Mouse (Mus musculus): ENCODE results near the gene Lrrc25.
A peak's percentile ranks its signal among the peaks of the same experiment; 100 is the strongest.

Lrrc25 gene

GRCm38 (mm10) chr8:70616645-70617044 lies 690 bp downstream of the Lrrc25 start:
- no peak for DNase-seq (ENCODE audit: low spot score)

GRCm38 (mm10) chr8:70617985-70618384 lies 2.0 kb downstream of the Lrrc25 start:
- no peak for DNase-seq (ENCODE audit: low spot score)

DNA sequence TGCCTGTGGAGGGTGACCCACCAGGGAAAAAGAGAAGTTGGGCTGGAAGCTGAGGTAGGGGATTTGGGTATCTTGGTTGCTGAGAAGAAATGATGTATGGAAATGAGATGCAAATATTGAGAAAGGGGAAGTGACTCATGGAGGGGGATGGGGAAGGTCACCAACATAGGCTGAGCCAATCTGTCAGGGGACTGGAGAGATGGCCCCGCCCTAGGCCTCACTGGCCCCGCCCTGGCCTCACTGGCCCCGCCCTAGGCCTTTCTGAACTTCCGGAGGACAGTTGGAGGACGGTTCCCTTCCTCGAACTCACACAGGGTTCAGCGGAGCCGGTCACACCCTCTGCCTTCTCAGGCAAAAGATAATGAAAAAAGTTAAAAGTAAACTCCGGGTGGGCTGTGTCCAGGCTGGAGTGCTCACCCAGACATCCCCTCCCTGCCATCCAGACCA lies 3.0 kb downstream of the Lrrc25 start:
- peak; percentile 81 for DNase-seq (ENCODE audit: low spot score)

GRCm38 (mm10) chr8:70622220-70622619 lies 6.3 kb downstream of the Lrrc25 start:
- peak; percentile 50 for DNase-seq (ENCODE audit: low spot score)

DNA sequence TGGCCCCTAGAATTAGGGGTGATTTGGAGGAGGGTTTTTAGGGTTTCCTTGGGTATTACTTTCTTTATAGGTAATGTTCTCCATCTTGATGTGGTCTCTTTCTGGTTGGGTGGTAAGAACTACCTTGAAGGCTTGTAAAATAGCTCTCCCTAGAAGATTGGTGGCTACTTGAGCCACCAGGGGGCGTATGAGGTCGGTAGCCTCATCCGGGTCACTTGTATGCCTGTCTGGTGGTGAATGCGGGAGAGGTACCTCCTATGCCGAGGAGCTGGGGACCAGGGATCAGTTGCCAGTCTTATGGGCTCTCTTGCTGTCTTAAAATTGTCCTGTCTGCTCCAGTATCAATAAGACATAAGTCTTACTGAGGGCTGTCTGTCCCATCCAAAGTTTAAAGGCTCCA lies 9.1 kb downstream of the Lrrc25 start:
- DNase-seq (ENCODE audit: low spot score), result no peak

DNA sequence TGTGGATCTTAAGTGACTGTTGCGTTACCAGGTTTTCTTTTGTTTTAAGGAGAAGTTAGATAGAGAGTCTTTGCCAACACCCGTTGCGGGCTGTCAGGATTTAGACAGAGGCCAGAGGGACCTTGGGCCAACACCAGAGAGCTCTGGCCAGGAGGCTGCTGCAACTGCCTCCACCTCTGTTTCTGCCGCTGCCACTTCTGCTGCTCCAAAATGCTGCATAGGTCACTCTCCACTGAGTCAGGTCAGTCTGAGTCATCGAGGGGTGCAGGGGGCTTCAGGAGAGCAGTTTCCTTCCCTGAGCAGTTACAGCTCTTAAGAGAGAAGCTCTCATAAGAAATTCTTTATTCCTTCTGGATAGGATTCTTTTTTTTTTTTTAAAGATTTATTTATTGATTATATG lies 11.1 kb downstream of the Lrrc25 start:
- no peak for DNase-seq (ENCODE audit: low spot score)

DNA sequence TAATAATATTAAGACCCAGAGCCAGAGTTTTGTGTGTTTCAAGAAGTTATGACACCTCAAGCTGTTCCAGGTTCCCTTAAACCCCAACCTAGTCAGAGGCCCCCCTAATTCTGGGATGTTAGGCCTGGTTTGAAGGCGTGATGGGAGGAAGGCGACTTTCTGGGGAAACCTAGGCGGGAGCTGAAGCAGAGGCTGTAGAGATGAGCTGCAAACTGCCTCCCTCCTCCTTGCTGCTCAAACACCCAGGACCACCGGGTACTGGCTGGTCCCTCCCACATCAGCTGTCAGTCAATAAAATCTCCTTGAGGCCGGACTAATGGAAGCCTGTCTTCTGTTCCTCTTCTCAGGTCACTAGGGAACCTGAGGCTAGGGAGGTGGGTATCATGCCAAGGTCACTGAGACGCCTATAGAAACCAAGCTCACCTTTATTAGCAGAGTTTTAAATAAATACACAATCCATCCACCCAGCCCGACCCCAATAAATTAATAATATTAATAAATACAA lies 13.1 kb downstream of the Lrrc25 start:
- no peak for DNase-seq (ENCODE audit: low spot score)

DNA sequence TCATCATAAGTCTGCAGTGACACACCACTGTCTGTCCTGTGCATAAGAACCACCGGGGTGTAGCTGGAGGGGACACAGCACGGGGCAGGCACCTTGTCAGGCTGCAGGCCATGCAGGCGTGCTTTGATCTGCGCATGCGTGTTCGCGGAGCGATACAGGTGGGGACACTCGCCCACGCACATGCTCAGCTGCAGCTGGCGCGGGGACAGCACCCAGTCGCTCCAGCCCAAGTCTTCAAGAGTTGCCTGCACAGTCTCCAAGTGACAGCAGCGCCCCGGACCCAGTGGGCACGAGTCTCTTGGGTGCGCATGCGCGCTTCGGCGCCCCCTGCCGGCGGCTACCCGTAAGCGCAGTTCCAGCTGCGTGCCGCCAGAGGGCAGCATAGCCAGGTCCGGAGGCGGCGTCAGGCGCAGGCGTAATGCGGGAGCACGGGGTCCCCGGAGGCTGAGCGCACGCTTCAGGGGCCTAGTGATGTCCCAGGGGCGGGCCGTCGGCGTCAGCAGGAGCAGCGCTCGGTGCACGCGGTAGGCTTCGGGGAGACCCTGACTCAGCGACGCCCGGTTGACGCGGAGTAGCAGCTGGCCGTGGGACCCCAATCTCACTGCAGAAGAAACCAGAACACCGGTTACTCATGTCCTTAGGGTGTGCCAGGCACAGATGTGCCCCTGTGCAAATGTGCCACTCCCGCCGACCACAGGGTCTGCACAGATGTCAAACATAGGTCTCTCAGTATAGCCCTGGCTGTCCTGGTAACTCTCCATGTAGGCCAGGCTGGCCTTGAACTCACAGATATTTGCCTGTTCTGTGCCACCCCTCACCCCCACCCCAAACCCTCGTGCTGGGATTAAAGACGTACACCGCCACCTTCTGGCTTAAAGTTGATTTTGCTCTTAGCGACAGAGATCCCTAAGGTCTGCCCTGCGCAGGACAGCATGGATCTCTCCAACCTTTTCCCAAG lies 13.9 kb downstream of the Lrrc25 start:
- DNase-seq (ENCODE audit: low spot score), result peak; percentile 85

DNA sequence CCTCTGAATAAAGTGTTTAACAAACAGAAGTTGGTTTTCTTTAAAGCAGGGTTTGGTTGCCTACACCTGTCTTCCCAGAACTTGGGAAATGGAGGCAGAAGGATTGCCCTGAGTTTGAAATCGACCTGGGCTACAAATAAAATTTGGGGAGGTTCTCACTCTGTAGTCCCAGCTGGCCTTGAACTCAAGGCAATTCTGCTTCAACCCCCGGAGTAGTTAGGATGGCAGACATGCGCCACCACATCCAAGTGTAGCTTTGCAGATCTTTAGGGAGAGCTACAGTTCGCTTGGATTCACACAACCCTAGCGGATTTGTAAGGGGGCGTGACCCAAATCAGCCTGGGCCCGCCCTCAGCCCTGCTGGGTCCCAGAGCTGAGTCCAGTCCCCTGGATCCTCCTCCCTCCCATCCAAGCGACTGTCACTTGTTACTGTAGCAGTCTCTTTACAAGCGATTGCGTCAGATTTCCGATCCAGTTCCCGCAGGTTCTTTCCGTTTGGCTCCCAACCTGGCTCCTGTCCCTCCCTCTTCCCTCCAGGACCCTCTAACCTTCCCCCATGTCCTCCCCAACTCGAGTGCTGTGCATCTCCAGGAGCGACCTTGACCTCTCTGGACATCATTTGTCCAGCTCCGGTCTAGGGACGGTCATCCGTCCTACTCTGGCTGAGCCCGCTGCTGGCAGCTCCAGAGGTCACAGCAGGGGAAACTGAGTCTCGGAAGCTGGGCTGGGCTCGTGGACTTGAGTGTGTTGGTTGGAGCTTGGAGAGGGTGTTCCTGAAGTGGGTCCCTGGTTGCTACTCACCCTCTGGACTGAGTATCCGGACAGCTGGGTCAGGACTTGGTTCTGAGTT lies 14.8 kb downstream of the Lrrc25 start:
- DNase-seq (ENCODE audit: low spot score), result no peak

DNA sequence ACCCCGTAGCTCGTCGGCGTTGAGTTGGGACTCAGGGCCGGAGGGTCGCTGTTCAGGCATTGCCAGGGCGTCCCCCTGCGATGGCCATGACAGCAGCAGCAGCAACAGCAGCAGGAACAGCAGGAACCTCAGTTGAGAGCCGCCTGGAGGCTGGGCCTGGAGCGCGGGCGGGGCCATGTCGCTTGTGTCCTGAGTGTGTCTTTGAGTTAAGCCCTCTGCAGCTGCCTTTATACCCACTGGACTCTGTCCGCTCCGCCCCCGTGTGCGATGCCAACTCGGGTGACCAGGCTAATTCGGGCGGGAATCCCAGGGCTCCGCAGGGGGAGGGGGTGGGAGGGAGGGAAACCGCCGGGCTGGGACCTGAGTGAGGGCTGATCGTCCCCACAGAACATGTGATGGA lies 15.5 kb downstream of the Lrrc25 start:
- DNase-seq (ENCODE audit: low spot score), result no peak

GRCm38 (mm10) chr8:70632346-70632892 lies 16.5 kb downstream of the Lrrc25 start, which contains the start of gene Gdf15:
Gdf15 (minus strand) TSS chr8:70632456.
- no peak for DNase-seq (ENCODE audit: low spot score)

DNA sequence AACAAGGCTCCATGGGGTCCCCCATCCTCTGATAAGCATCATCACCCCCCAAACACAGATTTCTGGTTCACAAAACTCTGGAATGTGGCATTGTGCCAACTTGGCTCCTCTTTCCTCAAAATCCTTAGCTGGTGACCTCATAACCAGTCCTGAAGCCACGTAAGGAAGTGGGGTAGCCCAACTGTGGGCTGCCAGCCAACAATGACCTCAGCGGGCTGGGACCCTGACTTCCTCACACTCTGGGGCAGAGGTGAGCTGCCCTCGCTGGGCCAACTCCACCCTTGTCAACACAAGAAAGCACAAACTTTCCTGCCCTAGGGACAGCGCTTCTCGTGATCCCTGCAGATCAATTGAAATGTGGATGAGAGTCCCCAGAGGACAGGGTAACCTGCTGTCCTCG lies 18.1 kb downstream of the Lrrc25 start:
- DNase-seq (ENCODE audit: low spot score), result no peak

DNA sequence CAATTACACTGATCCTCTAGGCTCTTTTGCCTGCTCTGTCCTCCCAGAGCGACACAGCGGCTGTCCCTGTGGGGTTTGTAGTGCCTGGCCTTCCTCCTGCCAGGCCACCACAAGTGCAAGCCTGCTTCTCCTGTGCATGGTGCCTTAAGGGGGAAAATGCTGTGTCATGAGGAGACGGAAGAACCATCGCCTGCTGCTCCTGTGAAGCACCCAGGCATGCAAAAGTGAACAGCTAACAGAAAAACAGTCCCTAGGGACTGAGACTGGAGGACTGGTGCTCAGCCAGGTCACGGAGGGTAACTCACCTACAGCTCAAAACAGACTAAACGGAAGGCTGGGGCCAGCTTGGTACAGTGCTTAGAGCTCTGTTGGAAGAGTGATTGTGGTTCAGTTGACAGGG lies 19.6 kb downstream of the Lrrc25 start:
- DNase-seq (ENCODE audit: low spot score), result no peak

- no peak for DNase-seq (ENCODE audit: low spot score)
Measured at GRCm38 (mm10) chr8:70636838-70637237, 20.9 kb downstream of the Lrrc25 start.

DNA sequence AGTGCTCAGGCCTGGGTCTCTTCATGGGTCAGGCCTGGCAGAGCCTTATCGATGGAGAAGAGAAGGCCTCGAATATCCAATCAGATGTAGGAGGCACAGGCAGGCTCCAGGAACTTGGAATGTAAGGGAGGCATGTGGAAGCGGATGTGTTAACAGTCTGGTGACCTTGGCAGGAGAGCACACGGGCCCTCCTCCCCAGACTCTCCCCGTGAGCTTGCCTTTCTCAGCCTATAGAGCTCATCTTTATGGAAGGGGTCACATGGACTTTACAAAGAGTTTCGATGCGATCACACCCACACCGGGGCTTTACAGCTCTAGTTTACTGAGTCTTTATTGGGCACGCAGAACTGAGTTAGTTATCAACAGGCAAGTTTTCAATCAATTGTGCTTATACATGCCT lies 22.8 kb downstream of the Lrrc25 start:
- no peak for DNase-seq (ENCODE audit: low spot score)

- no peak for DNase-seq (ENCODE audit: low spot score)
Measured at GRCm38 (mm10) chr8:70643019-70643418, 27.1 kb downstream of the Lrrc25 start.

- no peak for DNase-seq (ENCODE audit: low spot score)
Measured at GRCm38 (mm10) chr8:70644065-70644464, 28.1 kb downstream of the Lrrc25 start.

GRCm38 (mm10) chr8:70645501-70646224 lies 29.7 kb downstream of the Lrrc25 start:
- DNase-seq (ENCODE audit: low spot score), result no peak

GRCm38 (mm10) chr8:70646369-70646768 lies 30.4 kb downstream of the Lrrc25 start:
- no peak for DNase-seq (ENCODE audit: low spot score)

DNA sequence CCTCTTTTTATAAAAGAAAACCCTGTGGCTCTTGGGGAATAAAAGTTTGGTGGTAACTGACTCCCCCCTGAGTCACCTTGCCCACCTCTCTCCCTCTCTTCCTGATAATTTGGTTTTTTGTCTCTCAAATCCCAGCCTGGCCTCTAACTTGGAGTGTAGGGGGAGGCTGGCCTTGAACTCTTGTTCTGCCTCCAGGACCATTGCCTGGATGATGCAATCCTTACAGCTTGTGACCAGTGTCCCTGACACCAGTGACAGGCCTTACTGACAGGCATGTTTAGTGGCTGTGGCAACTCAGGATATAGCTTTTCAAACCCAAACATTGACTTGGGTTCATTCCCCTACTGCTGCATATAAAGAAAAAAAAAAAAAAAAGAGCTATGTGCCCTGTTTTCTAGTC lies 30.8 kb downstream of the Lrrc25 start:
- no peak for DNase-seq (ENCODE audit: low spot score)

GRCm38 (mm10) chr8:70647343-70648163 lies 31.6 kb downstream of the Lrrc25 start:
- DNase-seq (ENCODE audit: low spot score), result no peak
